Mouse (Mus musculus) MEL (cell line): ENCODE measurements around the gene Chdh. TPM values are rescaled to one million over a fixed set of nuclear protein-coding genes. Genes with fewer than 3 reads are reported as not detected.

Experiments
- DNase-seq: peaks from one replicate; pipeline ENCODE4 v3.0.0; 2011; ENCODE audit warnings: low read depth, low spot score
- H3K27ac ChIP-seq: 2 replicates; pipeline ENCODE4 v1.5.1; 2012; ENCODE audit warnings: low read depth, mild to moderate bottlenecking, control low read depth, low read length, moderate library complexity; ENCODE audit not compliant: control insufficient read depth
- H3K27me3 ChIP-seq, 2 experiments: fragments of 150-350 bp in 1 of 2; sonication (generic) in 1 of 2; 2 replicates each; pipeline ENCODE4 v1.6.1; 2012; ENCODE audit warnings: low read length in 2 of 2, mild to moderate bottlenecking in 2 of 2, improper control_type of control experiment in 1 of 2, moderate library complexity in 1 of 2; ENCODE audit not compliant: insufficient read depth in 2 of 2, control insufficient read depth in 1 of 2
- H3K36me3 ChIP-seq, 2 experiments: 2 replicates each; pipeline ENCODE4 v1.6.1; 2012 to 2014; ENCODE audit warnings: low read length in 2 of 2, improper control_type of control experiment in 1 of 2, inconsistent platforms in 1 of 2, mild to moderate bottlenecking in 1 of 2; ENCODE audit not compliant: insufficient read depth in 2 of 2, control insufficient read depth in 1 of 2
- H3K4me1 ChIP-seq, 2 experiments: fragments of 150-350 bp in 1 of 2; sonication (generic) in 1 of 2; 2 replicates each; pipeline ENCODE4 v1.6.1; 2012; ENCODE audit warnings: low read length in 2 of 2, improper control_type of control experiment in 1 of 2, mild to moderate bottlenecking in 1 of 2; ENCODE audit not compliant: insufficient read depth in 2 of 2, control insufficient read depth in 1 of 2
- H3K4me3 ChIP-seq, 2 experiments: fragments of 150-350 bp in 1 of 2; sonication (generic) in 1 of 2; 2 replicates each; pipeline ENCODE4 v1.5.1; 2012; ENCODE audit warnings: low read depth in 2 of 2, low read length in 2 of 2, mild to moderate bottlenecking in 2 of 2, moderate library complexity in 2 of 2, control low read depth in 1 of 2, improper control_type of control experiment in 1 of 2; ENCODE audit not compliant: control insufficient read depth in 1 of 2, insufficient read depth in 1 of 2
- H3K79me2 ChIP-seq: 2 replicates; pipeline ENCODE4 v1.6.1; 2012; ENCODE audit warnings: mild to moderate bottlenecking, low read length, moderate library complexity; ENCODE audit not compliant: control insufficient read depth, poor library complexity, insufficient read depth
- H3K9ac ChIP-seq: 2 replicates; pipeline ENCODE4 v1.6.1; 2012; ENCODE audit warnings: low read depth, mild to moderate bottlenecking, control low read depth, low read length, moderate library complexity; ENCODE audit not compliant: control insufficient read depth, poor library complexity, severe bottlenecking
- H3K9me3 ChIP-seq: fragments of 150-350 bp; sonication (generic); replicated peaks from 2 replicates; pipeline ENCODE4 v1.6.1; 2012; ENCODE audit warnings: mild to moderate bottlenecking, low read length, improper control_type of control experiment, moderate library complexity; ENCODE audit not compliant: insufficient read depth
- CHD1 ChIP-seq: IDR thresholded peaks from 2 replicates; pipeline ENCODE4 v1.6.1; 2012; ENCODE audit warnings: low read depth, mild to moderate bottlenecking, inconsistent platforms, low read length, improper control_type of control experiment
- CHD2 ChIP-seq: IDR thresholded peaks from 2 replicates; pipeline ENCODE4 v1.6.1; 2011; ENCODE audit warnings: low read length, improper control_type of control experiment
- E2F4 ChIP-seq: IDR thresholded peaks from 2 replicates; pipeline ENCODE4 v1.6.1; 2011; ENCODE audit warnings: low read depth, low read length, improper control_type of control experiment, borderline replicate concordance
- EP300 ChIP-seq, 2 experiments: IDR thresholded peaks; 2 replicates each; pipeline ENCODE4 v1.6.1; 2011; ENCODE audit warnings: improper control_type of control experiment in 2 of 2, low read length in 2 of 2, low read depth in 1 of 2, mild to moderate bottlenecking in 1 of 2
- ETS1 ChIP-seq: IDR thresholded peaks from 2 replicates; pipeline ENCODE4 v1.6.1; 2012; ENCODE audit warnings: low read depth, mild to moderate bottlenecking, inconsistent platforms, low read length, improper control_type of control experiment, moderate library complexity
- GABPA ChIP-seq: IDR thresholded peaks from 2 replicates; pipeline ENCODE4 v1.6.1; 2012; ENCODE audit warnings: low read depth, mild to moderate bottlenecking, inconsistent platforms, low read length, improper control_type of control experiment, moderate library complexity
- JUND ChIP-seq: IDR thresholded peaks from 2 replicates; pipeline ENCODE4 v1.6.1; 2011; ENCODE audit warnings: low read depth, mild to moderate bottlenecking, improper control_type of control experiment, low read length
- MEF2A ChIP-seq: IDR thresholded peaks from 2 replicates; pipeline ENCODE4 v1.6.1; 2014; ENCODE audit warnings: low read depth, mild to moderate bottlenecking, inconsistent platforms, low read length, improper control_type of control experiment; ENCODE audit not compliant: poor library complexity, insufficient replicate concordance, severe bottlenecking; ENCODE audit errors: extremely low read depth
- MYC ChIP-seq: IDR thresholded peaks from 2 replicates; pipeline ENCODE4 v1.6.1; 2011; ENCODE audit warnings: low read depth, mild to moderate bottlenecking, low read length, improper control_type of control experiment, moderate library complexity
- NELFE ChIP-seq: IDR thresholded peaks from 2 replicates; pipeline ENCODE4 v1.6.1; 2011; ENCODE audit warnings: low read depth, low read length, improper control_type of control experiment
- POLR2A ChIP-seq, 2 experiments: IDR thresholded peaks; 2 replicates each; pipeline ENCODE4 v1.6.1; 2011 to 2012; ENCODE audit warnings: low read length in 2 of 2, mild to moderate bottlenecking in 2 of 2, control low read depth in 1 of 2, improper control_type of control experiment in 1 of 2, low read depth in 1 of 2, moderate library complexity in 1 of 2; ENCODE audit not compliant: control insufficient read depth in 1 of 2, insufficient read depth in 1 of 2, poor library complexity in 1 of 2
- POLR2AphosphoS5 ChIP-seq: IDR thresholded peaks from 2 replicates; pipeline ENCODE4 v1.6.1; 2012; ENCODE audit warnings: low read depth, borderline replicate concordance, mild to moderate bottlenecking, inconsistent platforms, low read length, moderate library complexity, mixed read lengths
- RCOR1 ChIP-seq: IDR thresholded peaks from 2 replicates; pipeline ENCODE4 v1.6.1; 2012; ENCODE audit warnings: low read depth, mild to moderate bottlenecking, inconsistent platforms, low read length, improper control_type of control experiment
- SMC3 ChIP-seq: IDR thresholded peaks from 2 replicates; pipeline ENCODE4 v1.6.1; 2011; ENCODE audit warnings: low read depth, low read length, improper control_type of control experiment
- TAL1 ChIP-seq: IDR thresholded peaks from 2 replicates; pipeline ENCODE4 v1.6.1; 2012; ENCODE audit warnings: mild to moderate bottlenecking, inconsistent platforms, low read length, moderate library complexity, mixed read lengths
- TBP ChIP-seq: IDR thresholded peaks from 2 replicates; pipeline ENCODE4 v1.8.0; 2011; ENCODE audit warnings: low read depth, low read length, improper control_type of control experiment
- USF2 ChIP-seq, 2 experiments: IDR thresholded peaks; 2 replicates each; pipeline ENCODE4 v1.6.1; 2011 to 2012; ENCODE audit warnings: improper control_type of control experiment in 2 of 2, low read length in 2 of 2, borderline replicate concordance in 1 of 2, inconsistent platforms in 1 of 2, low read depth in 1 of 2, mild to moderate bottlenecking in 1 of 2; ENCODE audit not compliant: insufficient read depth in 1 of 2
- ZKSCAN1 ChIP-seq: IDR thresholded peaks from 2 replicates; pipeline ENCODE4 v1.6.1; 2012; ENCODE audit warnings: low read depth, mild to moderate bottlenecking, inconsistent platforms, low read length, improper control_type of control experiment, moderate library complexity
- ZNF384 ChIP-seq: IDR thresholded peaks from 2 replicates; pipeline ENCODE4 v1.6.1; 2012; ENCODE audit warnings: low read depth, mild to moderate bottlenecking, inconsistent platforms, low read length, improper control_type of control experiment
- polyA plus RNA-seq, 2 experiments: library from polyadenylated mRNA; stranded (reverse) in 1 of 2; unstranded in 1 of 2; fragments of >175 nt in 1 of 2; fragments of >200 nt in 1 of 2; gene quantifications; 2 replicates each; pipeline versions ENCODE4 v1.2.1 to v1.2.4; 2012; ENCODE audit warnings: low replicate concordance in 2 of 2, low read depth in 1 of 2; ENCODE audit not compliant: insufficient read length in 2 of 2, insufficient read depth in 1 of 2, missing spikeins in 1 of 2
- total RNA-seq: library from RNA; depleted of rRNA; stranded (reverse); fragments of 300-350 nt; gene quantifications from 2 replicates; pipeline ENCODE4 v1.2.3, GENCODE M21; 2012

Gene Chdh
- total and polyA plus RNA-seq, 3 experiments: not detected

DNA sequence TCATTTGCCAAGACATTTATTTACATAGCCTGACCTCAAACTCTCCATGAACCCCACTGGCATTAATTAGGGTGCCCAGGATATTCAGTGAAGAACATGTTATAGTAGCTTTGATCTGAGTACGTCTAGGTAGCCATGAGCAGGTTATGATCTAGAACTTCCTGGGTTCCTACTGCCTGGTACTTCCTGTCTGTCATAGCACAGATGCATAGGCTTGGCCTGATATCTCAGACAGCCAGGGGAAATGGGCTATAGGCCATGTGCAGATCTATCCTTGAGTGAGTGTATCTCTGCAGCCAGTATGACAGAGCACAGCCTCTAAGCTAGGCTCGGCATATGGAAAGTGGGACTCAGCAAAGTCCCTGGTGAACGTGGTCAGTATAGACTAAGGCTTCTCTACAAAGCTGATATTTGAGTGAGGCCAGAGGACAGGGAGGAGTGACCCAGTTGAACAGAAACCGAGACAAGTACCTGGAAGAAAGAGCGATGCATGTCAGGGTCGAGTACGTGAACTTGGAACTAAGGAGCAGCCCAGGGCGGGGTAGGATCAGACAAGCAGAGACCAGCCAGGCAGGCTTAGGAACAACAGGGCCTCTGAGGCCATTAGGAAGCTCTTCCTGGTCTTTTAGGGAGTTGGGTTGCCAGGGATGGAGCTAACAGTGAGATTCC is 9.1 kb downstream of the Chdh start:
- no peaks in the 10 kb centered on the region for H3K79me2 ChIP-seq
- no peak overlapping the region for H3K27ac ChIP-seq
- no peaks in the 10 kb centered on the region for H3K9me3 ChIP-seq

DNA sequence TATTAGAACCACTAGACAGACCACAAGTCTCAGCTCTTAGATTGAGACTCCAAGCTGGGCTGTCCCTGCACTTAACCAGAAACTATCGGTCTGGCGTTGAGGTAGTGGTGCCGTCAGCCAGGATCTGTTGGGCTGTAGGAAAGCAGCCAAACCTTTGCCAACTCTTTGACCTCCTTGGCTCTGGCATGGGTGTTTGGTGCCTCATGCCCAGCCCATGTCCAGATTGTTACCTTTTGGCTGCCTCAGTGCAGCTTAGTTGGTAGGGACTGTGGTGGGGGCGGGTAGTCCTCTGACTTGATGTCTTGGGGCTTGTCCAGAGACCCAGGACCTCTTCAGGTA is 9.6 kb downstream of the Chdh start:
- DNase-seq: no peak
- H3K79me2 ChIP-seq: no peaks in the 10 kb centered on the region
- TF ChIP-seq SMC3: no peak
- TF ChIP-seq, all 39 proteins: peak for 0
- no peaks in the 10 kb centered on the region; a peak in 1 of 4 replicates for H3K27me3 ChIP-seq
- H3K4me1 ChIP-seq: no peaks in the 10 kb centered on the region
- no peak overlapping the region for H3K4me3 ChIP-seq
- H3K36me3 ChIP-seq: no peaks in the 10 kb centered on the region
- no peak overlapping the region for H3K27ac ChIP-seq
- no peak overlapping the region for H3K9ac ChIP-seq
- H3K9me3 ChIP-seq: no peaks in the 10 kb centered on the region

More for the DNA sequence above, 9.1 kb downstream of the Chdh start:
- no peak overlapping the region for H3K4me3 ChIP-seq
- no peaks in the 10 kb centered on the region for H3K4me1 ChIP-seq
- TF ChIP-seq EP300 (IDR thresholded peaks at IDR 0.05; ENCODE audit: low read depth in 1 of 2, low read length in 2 of 2): no peak
- TF ChIP-seq JUND: no peak
- TF ChIP-seq GABPA: no peak
- no peak for TF ChIP-seq TBP
- no peak for TF ChIP-seq CHD1
- no peak for TF ChIP-seq CHD2
- no peak for TF ChIP-seq ETS1
- no peak for TF ChIP-seq TAL1
- TF ChIP-seq RCOR1: no peak
- no peak for TF ChIP-seq NELFE
- TF ChIP-seq ZNF384: no peak
- TF ChIP-seq POLR2AphosphoS5: no peak
- TF ChIP-seq POLR2A (IDR thresholded peaks at IDR 0.05; ENCODE audit: control insufficient read depth in 1 of 2, insufficient read depth in 1 of 2, low read depth in 1 of 2, low read length in 2 of 2, poor library complexity in 1 of 2): no peak
- no peak for TF ChIP-seq USF2 (IDR thresholded peaks at IDR 0.05; ENCODE audit: borderline replicate concordance in 1 of 2, insufficient read depth in 1 of 2, low read depth in 1 of 2, low read length in 2 of 2)
- TF ChIP-seq E2F4: no peak
- no peak for TF ChIP-seq ZKSCAN1
- TF ChIP-seq MEF2A: no peak
- TF ChIP-seq MYC: no peak
- TF ChIP-seq SMC3: no peak
- H3K36me3 ChIP-seq: no peaks in the 10 kb centered on the region
- H3K27me3 ChIP-seq: no peaks in the 10 kb centered on the region; a peak in 1 of 4 replicates
- DNase-seq: no peak
- no peak overlapping the region for H3K9ac ChIP-seq
